Mouse (Mus musculus) urinary bladder, adult 2 months (tissue): ENCODE measurements at regions not wholly inside any gene's neighbourhood (a gene's known extent, or its start where the extent isn't known, plus 50 kb on each side); places are given as distances from the start of the nearest gene placed in this dataset.

ENCODE experiments used
- DNase-seq: peaks from one replicate; pipeline ENCODE4 v3.0.0; 2022; ENCODE audit warnings: low spot score

DNA sequence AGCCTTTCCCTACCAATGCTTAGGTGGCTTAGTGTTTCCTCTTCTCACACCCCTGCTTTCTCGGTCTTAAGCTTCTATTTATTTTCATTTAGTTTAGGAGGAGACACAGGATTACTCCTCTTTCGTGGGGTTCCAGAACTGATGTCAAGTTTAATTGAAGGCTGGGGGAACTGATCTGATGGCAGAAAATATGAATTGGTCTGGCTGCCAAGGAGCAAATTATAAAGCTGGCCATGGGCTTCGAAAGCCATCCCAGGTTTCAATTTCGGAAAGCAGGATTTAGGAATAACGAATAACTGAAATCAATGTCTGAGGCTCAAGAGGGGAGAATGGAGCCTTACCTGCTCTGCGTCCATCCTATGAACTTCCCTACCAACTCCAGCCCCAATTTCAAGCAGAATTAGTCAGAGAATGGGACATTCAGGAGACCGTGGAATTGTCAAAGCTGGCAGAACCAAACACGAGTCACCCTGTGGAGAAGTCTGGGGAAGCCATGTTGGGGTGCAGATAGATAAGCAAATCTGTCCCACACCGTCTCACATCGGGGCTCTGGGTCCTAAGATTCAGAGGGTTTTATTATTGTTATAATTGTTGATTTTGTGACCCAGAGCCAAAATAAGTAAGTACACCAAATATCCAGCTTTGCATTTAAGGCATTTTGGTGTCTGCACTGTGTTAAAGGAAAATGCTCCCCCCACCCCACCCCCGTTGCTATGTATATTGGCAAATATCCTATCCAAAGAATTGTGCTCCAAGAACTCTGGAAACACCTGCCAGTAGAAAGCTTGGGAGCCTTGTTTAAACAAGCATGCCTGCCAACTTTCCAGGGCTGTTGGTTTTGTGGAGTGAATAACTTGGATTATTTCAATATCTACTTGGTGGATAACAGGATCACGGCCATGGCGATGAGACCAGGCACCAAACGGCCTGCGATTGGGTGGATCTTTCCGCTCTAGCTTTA is 56.5 kb upstream of the Tgfbr2 start:
- DNase-seq, result no peak

DNA sequence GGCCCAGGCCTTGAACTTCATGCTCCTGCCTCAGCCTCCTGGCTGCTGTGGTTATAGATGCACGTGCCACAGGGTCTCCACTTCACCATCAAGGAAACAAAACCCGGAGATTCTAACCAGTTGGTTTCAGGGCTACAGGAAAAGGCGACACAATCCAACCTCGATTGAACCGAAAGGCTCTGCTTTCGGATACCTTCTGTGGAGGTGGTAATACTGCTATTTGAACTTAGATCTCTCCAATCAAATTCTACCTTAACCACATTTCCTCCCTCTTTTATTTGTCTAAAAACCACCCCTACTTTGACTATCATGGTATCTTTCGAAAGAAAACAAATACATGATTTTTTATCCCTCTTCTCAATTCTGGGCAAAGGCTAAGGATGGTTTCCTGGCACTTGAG is 55.2 kb upstream of the Tgfbr2 start:
- DNase-seq, result no peak

DNA sequence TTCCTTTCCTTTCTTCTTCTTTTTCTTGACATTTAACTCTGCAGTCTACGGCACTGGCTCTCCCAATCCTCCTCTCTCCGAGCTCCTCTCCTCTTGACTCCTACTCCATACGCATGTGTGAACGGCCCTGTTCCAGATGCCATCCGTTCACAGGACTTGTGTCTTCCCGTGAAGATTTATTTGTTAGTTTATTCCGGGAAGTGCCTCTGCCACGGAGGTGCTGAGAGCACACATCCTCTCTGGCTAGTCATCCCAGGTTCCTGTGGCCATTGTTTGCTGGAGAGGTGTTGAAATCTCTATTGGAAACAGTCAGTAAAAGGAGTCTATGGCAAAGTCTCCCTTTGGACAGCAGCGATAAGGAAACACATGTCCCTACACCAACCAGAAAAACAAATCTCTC is 53.3 kb upstream of the Tgfbr2 start:
- no peak for DNase-seq

DNA sequence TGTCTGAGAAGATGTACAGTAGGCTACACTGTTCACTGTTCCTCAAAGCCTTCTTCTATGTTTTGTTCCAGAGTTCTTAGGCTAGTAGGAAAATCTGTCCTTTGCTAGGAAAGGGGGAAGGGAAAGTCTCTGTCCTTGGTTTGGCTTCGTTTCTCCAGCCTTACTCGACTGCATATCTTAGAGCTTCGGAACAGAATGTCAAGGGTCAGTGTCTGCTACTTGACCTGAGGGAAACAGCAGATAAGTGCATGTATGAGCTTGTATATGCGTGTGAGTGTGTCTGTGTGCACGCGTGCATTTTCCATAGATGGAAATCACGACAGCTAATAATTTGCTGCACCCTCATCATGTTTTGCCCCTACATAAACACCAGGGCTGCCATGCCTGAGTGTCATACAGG is 52.6 kb upstream of the Tgfbr2 start:
- no peak for DNase-seq
